Mouse (Mus musculus): ENCODE data around the gene Tnni2.

The Tnni2 gene

GRCm38 (mm10) chr7:142486751-142487162 lies 45.1 kb downstream of the Tnni2 start:
- no peak for DNase-seq

GRCm38 (mm10) chr7:142487341-142487859 lies 45.8 kb downstream of the Tnni2 start:
- DNase-seq = no peak

GRCm38 (mm10) chr7:142488053-142488452 lies 46.4 kb downstream of the Tnni2 start:
- no peak for DNase-seq

- DNase-seq = no peak
Observed at GRCm38 (mm10) chr7:142493535-142493934, 51.9 kb downstream of the Tnni2 start.
